Mouse (Mus musculus) T-helper 2 cell (primary cell): Measurements from ENCODE around the gene Olfml1.

Source experiments
- in situ Hi-C: fragments of 300-600 bp; cut with MboI, MseI; formaldehyde crosslinking; loops from one replicate; pipeline ENCODE4 v1.15.1; 2025; ENCODE audit warnings: high pct_unique_total_duplicates

The Olfml1 gene

DNA sequence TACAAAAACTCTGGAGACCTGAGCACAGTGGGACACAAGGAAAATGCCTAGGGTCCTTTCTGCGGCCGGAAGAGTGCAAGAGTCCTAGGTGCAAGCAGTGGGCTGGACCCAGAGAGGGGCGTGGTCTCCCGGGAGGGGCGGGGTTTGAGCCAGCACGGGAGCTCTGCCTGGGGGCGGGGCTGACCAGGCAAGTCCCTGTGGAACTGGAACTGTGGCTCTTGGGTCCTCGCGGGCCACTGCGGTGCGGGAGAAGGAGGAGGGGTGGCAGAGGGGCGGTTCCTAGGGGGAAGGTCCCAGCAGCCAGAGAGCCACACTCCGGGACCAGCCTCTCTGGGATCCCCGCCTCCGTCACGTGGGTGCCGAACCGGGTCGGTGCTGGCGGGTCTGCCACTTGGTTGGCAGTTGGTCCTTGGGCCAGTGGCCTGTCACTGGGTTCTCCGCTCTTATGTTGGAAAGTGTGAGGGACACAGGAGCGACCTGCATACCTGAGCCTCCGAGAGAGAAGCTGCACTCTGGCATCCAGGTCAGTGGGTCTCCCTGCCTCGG, 27.7 kb downstream of the Olfml1 start, which contains the start of gene Ppfibp2:
Ppfibp2 (plus strand) TSS at position 351 of the 546 bp plus-strand sequence.
- in situ Hi-C loops: no loop called here

DNA sequence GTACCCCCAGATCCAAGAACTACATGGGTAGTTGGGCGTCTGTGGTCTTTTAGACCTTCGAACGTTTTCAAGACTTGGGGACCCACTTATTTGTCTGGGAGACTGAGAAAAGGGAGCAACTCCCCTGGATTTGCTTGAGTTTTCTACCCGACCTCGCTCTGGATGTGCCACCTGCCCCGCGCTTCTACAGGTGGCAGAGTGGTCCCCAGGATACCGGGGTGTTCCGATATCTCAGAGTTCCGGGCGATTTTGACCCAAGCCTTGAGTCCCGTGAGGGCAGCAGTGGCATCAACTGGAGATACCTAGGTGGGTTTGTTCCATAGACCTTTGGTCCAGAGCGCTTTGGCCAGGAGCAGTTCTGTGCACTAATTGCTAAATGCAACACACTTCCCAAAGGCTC, 28.2 kb downstream of the Olfml1 start:
- in situ Hi-C loops: no loop called here

DNA sequence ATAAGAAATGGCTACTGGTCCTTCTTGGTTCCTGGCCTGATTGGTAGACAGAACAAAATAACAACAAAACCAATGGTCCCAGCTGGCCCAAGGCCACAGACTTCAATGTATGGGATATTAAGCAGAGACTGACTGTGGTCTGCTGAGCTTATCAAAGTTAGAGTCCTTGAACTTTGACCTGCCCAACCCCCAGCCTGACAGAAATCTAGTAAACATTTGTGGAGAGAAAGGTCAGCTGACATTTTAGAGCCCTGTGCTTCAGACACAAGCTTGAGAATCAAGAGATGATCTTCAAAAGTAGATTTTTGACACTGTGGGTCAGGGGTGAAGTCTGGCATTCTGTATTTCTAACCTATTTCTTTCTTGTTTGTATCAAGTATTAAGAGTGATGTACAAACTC, 29.5 kb downstream of the Olfml1 start:
- in situ Hi-C loops: no loop called here

DNA sequence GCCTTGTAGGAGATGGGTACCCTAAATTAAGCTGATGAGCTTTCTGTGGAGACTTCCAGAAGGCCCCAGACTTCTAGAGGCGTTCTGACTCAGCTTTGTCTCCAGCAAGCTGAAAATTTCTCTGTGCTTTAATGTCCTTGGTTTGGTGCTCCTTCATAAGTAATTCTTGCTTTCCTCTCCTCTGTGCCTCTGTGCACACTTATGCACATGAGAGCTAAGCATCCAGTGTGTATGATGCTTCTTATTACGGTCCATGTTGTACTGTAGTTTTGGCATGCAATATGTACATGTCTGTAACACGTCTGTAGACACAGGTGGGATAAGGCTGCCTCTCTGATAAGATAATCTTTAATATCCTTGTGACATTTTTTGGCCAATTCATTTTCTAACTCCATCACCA, 30.7 kb downstream of the Olfml1 start:
- in situ Hi-C loops: no loop called here

DNA sequence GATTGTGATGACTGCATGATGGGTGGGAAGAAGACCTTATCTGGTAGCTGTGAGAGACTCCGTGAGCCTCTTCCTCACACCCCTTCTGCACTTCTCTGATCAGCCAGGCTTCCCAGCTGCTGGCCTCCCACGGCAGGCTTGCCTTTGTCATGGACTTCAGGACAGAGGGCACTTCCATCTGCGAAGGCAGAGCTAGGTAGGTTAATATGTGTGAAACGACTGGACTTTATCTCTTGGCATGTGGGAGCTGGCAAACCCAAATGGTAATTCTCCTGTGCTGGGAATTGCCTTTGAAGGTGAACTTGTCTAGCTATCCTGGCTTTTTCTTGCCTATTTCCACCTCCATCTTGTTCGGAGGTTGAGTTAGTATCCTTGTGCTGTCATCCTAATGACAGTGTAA, 33.4 kb downstream of the Olfml1 start:
- in situ Hi-C loops: no loop called here

DNA sequence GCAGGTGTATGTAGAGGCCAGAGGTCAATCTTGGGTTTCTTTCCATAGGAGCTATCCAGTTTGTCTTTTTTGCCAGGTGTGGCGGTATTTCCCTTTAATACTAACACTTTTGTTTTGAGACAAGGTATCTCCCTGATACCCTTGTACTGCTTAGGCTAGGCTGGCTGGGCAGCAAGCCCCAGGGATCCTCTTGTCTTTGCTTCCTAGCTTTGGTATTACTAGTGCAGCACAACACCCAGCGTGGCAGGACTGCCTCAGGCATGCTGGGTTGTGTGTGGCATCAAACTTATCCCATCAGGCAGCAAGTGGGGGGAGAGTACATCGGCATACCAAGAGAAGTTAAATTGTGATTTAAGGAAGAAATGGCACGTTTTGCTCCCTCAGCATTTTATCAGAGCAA, 35.3 kb downstream of the Olfml1 start:
- in situ Hi-C loops: no loop called here

DNA sequence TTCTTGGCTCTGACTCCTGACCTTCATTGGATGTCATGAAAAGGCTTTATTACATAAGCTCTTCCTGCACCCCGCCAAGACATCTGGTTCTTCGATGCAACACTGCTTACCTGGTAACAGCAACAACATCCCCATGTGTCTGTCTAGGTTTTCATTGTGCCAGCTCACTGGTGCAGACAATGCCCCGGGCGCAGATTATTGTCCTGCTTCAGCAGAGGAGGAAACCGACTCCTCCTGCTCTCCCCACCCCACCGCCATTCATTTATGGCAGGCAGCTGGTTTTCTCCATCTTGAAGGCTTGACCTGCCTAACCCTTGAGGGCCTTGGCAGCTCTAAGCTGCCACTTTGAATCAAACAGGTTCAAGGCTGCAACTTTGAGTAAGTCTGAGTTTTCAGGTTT, 35.7 kb downstream of the Olfml1 start:
- in situ Hi-C loops: no loop called here

DNA sequence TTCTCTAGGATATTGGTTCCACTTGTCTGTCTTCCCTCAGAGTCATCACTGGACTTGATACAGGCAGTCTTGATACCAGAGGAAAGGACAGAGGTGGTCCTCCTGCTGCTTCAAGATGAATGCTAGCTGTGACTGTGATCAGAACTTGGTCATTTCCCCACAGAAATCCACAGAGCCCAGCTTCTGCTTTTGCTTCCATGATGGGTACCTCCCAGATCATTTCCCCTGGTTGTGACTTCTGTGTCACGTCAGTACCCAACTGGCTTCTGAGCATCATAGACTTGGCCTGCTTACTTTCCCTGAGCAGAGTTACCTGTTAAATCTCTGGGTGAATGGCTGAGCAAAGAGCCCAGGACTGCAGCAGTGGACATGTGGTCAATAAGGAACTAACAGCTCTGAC, 40.5 kb downstream of the Olfml1 start:
- in situ Hi-C loops: no loop called here

DNA sequence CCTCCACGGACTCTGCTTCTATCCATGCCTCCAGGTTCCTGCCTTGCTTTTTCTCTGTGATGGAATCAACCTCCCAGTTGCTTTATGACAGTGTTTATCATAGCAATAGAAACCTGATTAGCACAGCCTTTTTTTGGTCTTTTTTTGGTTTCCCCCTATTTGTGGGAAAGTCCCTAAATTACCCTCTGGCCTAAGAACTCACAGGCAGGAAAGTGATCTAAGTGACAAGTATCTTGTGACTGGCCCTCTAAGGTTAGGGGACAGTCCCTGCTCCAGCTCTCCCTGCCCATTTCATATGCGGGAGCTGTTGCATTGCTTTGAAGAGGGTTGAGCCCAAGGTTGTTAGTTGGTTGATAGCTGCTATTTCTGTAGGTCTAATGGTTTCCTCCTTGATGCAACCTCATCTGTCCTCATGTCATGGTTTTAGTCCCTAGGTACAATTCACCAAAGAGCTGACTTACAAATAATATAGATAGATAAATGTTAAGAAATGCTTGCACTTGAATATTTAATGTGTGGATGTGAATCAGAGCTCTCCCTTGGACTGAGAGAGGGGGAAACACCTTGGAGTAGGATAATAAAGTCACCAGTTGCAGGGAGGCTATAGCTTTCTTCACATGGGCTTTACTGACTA, 42.5 kb downstream of the Olfml1 start:
- in situ Hi-C loops: no loop called here

DNA sequence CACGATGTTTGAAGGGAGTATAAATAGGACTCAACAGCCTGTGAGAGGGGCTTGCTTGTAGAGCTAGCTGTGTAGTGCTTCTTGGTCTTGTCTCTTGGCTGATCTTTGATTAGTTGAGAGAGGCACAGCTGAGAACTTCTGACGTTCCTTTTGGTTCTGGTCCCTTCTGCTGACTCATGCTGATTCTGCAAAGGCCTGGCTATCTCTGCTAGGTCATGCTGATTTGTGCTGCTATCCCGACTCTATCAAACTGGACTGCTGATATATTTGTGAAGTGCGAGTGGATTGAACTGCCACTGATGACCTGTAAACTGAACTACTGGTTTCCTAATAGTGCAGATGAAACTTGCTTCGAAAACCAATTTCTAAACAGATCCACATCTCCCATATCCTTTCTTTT, 43.6 kb downstream of the Olfml1 start:
- in situ Hi-C loops: no loop called here

DNA sequence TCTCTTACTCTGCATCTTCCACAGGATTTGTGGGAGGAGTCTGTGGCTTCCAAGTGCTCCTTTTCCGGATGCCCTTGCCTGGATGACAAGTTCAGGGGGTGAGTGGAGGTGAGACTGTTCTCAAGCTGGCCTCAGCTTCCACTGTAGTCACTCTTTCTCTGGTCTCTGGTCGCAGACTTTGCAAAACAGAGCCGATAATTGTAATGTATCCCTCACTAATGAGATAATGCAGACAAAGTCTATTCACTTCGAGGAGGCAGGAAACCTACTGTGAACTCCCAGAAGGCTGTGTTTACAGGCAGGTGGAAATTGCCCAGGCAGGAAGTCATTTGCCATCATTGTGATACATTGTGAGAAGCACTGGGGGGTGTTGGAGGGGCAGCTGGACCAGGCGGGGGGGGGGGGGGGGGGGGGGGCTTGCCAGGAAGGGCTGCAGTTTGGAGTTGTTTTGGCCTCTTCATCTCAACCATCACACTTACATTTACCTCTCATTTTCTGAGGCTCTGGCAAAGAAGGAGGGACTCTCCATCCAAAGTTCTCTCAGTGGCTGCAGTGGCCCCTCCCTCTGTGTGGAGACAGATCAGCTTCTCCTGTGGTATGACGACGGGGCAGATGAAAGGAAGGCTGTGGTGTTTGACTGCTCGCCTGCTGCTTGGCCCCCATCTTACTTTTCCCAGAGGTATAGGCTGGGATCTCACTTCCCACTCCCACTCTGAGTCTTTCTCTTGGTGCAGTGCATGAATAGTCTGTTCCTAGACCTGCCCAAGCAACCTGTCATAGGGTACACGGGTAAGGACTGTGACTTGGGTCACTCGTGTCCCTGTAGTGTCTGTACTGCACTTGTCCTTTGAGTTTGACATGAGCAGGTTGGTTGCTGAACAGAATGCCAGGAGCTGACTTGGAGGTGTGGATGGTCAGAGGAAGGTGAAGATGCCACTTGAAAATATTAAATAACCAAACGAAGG, 51.1 kb downstream of the Olfml1 start:
- in situ Hi-C loops: no loop called here

DNA sequence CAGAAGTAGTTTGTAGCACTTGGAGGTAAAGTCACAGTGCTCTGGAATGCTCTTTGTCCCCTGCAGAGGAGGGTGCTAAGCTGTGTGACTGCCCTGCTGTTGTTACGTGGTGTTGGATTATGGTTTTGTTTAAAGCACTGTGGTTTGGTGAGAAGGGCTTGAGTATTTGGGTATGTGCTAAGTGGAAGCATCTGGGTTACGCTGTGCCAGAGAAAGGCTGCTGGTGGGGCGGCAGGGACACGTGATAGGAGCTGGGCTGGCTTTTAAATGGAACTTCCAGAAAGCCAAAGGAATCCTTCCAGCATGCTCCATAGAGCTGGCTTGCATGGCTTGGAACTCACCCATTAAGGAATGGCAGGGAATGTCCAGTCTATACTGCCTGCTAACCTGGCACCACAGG, 52.0 kb downstream of the Olfml1 start:
- in situ Hi-C loops: no loop called here

DNA sequence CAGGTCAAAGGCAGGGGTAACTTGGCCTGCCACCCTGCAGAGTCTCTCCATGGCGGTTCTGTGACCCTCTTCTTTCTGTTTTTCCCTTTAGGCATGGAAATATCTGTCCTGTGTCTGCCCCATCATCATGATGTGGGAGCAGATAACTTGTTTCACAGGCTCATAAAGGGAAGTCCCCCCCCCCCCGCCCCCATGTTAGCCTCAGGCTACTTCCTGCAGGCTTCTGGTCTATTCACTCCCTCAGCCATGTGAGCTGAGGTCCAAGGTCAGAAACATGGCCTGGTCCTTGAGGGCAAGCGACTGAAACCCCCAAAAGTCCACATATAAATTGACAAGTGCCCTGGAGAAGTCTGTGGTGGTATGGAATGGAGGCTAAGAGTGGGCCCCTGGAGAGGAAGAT, 52.9 kb downstream of the Olfml1 start:
- in situ Hi-C loops: no loop called here

DNA sequence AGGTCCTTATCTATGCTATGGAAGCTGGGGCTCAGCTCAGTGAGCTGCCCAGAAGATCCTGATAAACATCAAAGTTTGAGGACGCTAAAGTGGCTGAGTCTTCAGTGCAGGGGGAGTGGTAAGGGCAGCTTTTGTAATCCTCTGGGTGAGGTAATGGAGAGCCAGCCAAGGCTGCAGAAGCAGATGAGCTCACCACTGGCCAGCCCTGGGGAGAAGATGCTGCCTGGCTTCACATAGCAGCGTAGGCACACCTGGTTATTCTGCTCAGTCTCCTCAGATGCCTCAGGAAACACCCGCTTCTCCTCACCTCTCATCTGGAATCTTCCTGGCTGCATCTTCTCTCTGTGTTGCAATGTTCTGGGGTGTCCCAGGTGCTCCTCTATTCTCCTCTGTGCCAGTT, 57.2 kb downstream of the Olfml1 start:
- in situ Hi-C loops: no loop called here

DNA sequence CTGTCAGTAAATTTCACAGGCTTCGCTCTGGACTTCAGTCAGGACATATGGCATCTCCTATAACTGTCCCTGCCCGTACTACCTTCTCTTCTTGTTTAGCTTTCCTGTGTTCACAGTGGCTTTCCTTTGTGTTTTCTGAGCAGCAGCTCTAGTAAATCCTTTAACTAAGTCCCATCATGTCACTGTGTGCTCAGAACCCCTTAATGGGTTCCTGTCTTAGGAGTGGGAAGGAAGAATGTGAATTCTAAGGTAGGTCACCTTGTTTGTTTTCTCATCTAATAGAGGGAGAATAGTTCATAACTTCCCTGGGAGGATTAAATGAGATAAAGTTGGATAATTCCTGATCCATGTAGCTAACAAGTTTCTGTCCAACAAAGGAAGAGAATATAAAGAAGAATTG, 57.8 kb downstream of the Olfml1 start, which contains the start of gene 5330417H12Rik:
5330417H12Rik (minus strand) TSS at position 101 of the 400 bp plus-strand sequence.
- in situ Hi-C loops: no loop called here

DNA sequence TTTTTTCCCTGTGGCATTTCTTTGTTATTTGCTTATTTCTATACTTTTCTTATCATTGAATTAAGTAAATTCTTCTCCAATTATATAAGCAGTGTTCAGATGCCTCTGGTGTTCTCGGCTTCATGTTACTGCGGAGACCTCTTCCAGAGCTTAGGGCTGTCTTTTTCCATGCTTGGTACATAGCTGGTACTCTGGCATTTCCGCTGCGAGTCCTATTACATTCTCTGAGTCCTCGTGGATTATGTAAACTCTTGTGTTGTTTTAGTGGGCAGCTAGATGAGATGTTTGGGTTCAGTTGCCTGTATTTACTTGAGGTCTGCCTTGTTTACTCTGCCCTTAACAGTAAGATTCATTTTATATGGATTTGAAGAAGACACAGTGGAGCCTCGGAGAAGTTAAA, 58.5 kb downstream of the Olfml1 start:
- in situ Hi-C loops: no loop called here

DNA sequence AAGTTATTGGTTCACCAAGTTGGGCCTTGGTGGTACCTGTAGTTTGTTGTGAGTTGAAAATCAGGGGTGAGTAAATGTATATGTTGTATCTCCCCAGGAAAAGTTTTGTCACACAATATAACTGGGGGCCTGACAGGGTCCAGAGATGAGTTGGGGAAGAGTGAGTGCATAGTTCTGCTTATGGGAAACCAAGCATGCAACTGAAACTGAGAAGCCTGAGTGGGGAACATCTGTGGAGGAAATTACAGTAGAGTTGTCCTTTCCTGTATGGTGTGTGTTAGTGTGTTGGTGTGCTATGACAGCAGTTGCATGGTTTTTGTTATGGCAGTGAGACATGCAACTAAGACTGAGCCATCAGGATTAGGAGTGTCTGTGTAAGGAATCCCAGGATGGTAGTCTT, 61.1 kb downstream of the Olfml1 start:
- in situ Hi-C loops: no loop called here

DNA sequence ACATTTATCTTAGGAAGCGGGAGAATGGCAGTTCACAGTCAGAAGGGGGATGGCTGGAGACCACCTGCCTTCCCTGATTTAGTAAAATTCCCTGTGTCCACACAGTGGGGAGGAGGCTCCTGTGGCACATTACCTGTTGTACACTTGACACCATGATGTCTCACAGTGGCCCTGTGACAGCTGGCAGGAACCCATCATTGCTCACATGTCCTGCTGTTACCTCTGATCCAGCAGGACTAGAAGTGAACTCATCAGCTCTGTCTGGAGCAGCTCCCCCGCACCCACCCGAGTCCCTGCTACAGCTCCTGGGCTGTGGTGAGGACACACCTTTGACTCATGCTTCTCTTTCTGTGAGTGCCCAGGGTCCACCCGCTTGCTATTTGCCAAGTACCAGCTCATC, 66.0 kb downstream of the Olfml1 start:
- in situ Hi-C loops: no loop called here

DNA sequence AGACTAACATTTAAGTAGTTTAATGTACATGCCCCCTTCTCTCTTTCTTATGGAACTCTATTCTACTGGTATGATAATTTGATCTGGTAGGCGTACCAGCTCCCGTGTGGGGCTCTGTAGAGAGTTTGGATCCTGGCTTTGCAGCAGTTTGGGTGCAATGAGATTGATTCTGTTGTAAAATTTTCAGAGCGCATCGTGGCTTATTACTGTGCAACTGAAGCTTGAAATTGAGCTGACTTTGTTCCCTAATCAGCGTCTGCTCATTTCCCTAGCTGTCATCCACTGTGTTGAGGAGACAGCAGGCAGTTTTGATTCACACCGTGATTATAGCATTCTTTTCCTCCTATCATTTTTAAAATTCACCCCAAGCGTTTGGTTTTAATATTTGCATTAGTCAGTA, 70.2 kb downstream of the Olfml1 start:
- in situ Hi-C loops: no loop called here

DNA sequence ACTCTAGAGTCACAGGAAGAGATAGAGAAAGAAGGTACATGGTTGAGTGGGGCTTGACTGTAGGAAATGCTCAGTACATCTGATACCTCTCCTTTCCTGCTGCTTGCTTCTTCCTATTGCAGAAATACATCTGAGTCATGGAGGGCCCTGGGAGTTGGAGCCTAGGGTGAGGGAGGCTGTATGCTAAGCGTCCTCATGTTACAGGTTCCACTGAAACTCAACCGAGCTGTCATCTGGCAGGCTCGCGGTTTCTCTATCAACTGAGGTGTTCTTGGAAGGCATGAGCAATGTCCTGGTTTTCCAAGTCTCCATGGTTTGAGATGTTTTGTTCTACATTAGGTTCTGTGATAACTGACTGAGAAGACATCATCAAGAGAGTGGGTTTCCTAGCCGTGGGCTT, 70.8 kb downstream of the Olfml1 start:
- in situ Hi-C loops: no loop called here
